Mouse (Mus musculus) limb, embryonic 10.5 days (tissue): ENCODE measurements at regions not wholly inside any gene's neighbourhood (a gene's known extent, or its start where the extent isn't known, plus 50 kb on each side); places are given as distances from the start of the nearest gene placed in this dataset.
A peak's percentile ranks its signal among the peaks of the same experiment; 100 is the strongest.

Source experiments
- DNase-seq: peaks from one replicate; pipeline ENCODE4 v3.0.0-alpha.2; 2017; ENCODE audit warnings: low spot score
- H3K27ac ChIP-seq: fragments of 300-500 bp; sonication (generic); 2 replicates; pipeline ENCODE4 v1.5.1; 2016; ENCODE audit warnings: mild to moderate bottlenecking
- H3K27me3 ChIP-seq: fragments of 300-500 bp; sonication (generic); 2 replicates; pipeline ENCODE4 v1.6.1; 2016; ENCODE audit warnings: low read depth, mild to moderate bottlenecking; ENCODE audit not compliant: poor library complexity, severe bottlenecking
- H3K36me3 ChIP-seq: fragments of 300-500 bp; sonication (generic); 2 replicates; pipeline ENCODE4 v1.6.1; 2016; ENCODE audit warnings: mild to moderate bottlenecking, moderate library complexity
- H3K4me1 ChIP-seq: fragments of 300-500 bp; sonication (generic); 2 replicates; pipeline ENCODE4 v1.6.1; 2016
- H3K4me3 ChIP-seq: fragments of 300-500 bp; sonication (generic); 2 replicates; pipeline ENCODE4 v1.5.1; 2016; ENCODE audit warnings: mild to moderate bottlenecking, moderate library complexity
- H3K9me3 ChIP-seq: fragments of 300-500 bp; sonication (generic); replicated peaks from 2 replicates; pipeline ENCODE4 v1.6.1; 2016; ENCODE audit warnings: mild to moderate bottlenecking
- WGBS: fragments of 180-500 bp; shearing (Covaris S2); methylation state at CpG from one replicate; pipeline ENCODE4 v1.1.7; 2016; 5-methylcytosine and 5-hydroxymethylcytosine counted together

GRCm38 (mm10) chr9:115390880-115391281, 80.7 kb upstream of the Stt3b start:
- Histone ChIP-seq H3K36me3 (no peaks in the 10 kb centered on the region), H3K4me1 (peaks cover 36% of the 10 kb centered on the region), H3K27ac (peak overlapping the region; percentile 53), H3K27me3 (no peaks in the 10 kb centered on the region), H3K9me3 (no peaks in the 10 kb centered on the region), H3K4me3 (peak overlapping the region; percentile 22; the same call in 1 of the 2 replicates)
- 18% methylated on average over 11 of the region's 11 CpGs for WGBS
- DNase-seq, result peak; percentile 68

GRCm38 (mm10) chr9:115395511-115395910, 85.3 kb upstream of the Stt3b start:
- DNase-seq, result no peak
- Histone ChIP-seq H3K9me3 (no peaks in the 10 kb centered on the region), H3K27ac (no peak overlapping the region), H3K4me3 (no peak overlapping the region), H3K27me3 (no peaks in the 10 kb centered on the region), H3K4me1 (peaks cover 26% of the 10 kb centered on the region), H3K36me3 (no peaks in the 10 kb centered on the region)
- WGBS, result 97% methylated on average over 8 of the region's 8 CpGs

GRCm38 (mm10) chr9:115400461-115400860, 90.2 kb upstream of the Stt3b start:
- Histone ChIP-seq H3K4me3 (no peak overlapping the region), H3K36me3 (no peaks in the 10 kb centered on the region), H3K9me3 (no peaks in the 10 kb centered on the region), H3K27me3 (no peaks in the 10 kb centered on the region), H3K27ac (no peak overlapping the region), H3K4me1 (peaks cover 18% of the 10 kb centered on the region)
- DNase-seq, result no peak
- WGBS, result 92% methylated on average over 6 of the region's 6 CpGs

- Histone ChIP-seq H3K27me3 (no peaks in the 10 kb centered on the region), H3K4me1 (peaks cover 18% of the 10 kb centered on the region), H3K9me3 (no peaks in the 10 kb centered on the region), H3K36me3 (no peaks in the 10 kb centered on the region), H3K27ac (peak overlapping the region; percentile 15; the same call in 1 of the 2 replicates), H3K4me3 (no peak overlapping the region)
- DNase-seq, result peak; percentile 85
- 47% methylated on average over 13 of the region's 13 CpGs for WGBS
These were observed 91.4 kb upstream of the Stt3b start for GRCm38 (mm10) chr9:115401405-115402151.

- Histone ChIP-seq H3K27me3 (no peaks in the 10 kb centered on the region), H3K36me3 (no peaks in the 10 kb centered on the region), H3K27ac (no peak overlapping the region), H3K4me1 (peaks cover 22% of the 10 kb centered on the region), H3K4me3 (no peak overlapping the region), H3K9me3 (no peaks in the 10 kb centered on the region)
- no peak for DNase-seq
- WGBS, result 52% methylated on average over 6 of the region's 6 CpGs
These were observed 92.4 kb upstream of the Stt3b start for GRCm38 (mm10) chr9:115402661-115403060.

- H3K9me3 ChIP-seq, result no peaks in the 10 kb centered on the region
- DNase-seq, result no peak
- H3K27ac ChIP-seq, result no peak overlapping the region
- 92% methylated on average over 7 of the region's 7 CpGs for WGBS
- no peak overlapping the region for H3K4me3 ChIP-seq
- no peaks in the 10 kb centered on the region for H3K27me3 ChIP-seq
- peaks cover 22% of the 10 kb centered on the region for H3K4me1 ChIP-seq
- no peaks in the 10 kb centered on the region for H3K36me3 ChIP-seq
These were observed 93.2 kb upstream of the Stt3b start for GRCm38 (mm10) chr9:115403354-115403968.

GRCm38 (mm10) chr9:115407901-115408470, 97.8 kb upstream of the Stt3b start:
- 95% methylated on average over 21 of the region's 21 CpGs for WGBS
- Histone ChIP-seq H3K36me3 (no peaks in the 10 kb centered on the region), H3K27ac (no peak overlapping the region), H3K9me3 (no peaks in the 10 kb centered on the region), H3K4me3 (no peak overlapping the region), H3K4me1 (peaks cover 15% of the 10 kb centered on the region; the same call in 1 of the 2 replicates), H3K27me3 (no peaks in the 10 kb centered on the region)
- DNase-seq, result no peak

GRCm38 (mm10) chr9:115408886-115409285, 98.7 kb upstream of the Stt3b start:
- H3K4me3 ChIP-seq, result no peak overlapping the region
- no peaks in the 10 kb centered on the region for H3K27me3 ChIP-seq
- H3K27ac ChIP-seq, result no peak overlapping the region
- peaks cover 15% of the 10 kb centered on the region; the same call in 1 of the 2 replicates for H3K4me1 ChIP-seq
- no peaks in the 10 kb centered on the region for H3K9me3 ChIP-seq
- 90% methylated on average over 6 of the region's 6 CpGs for WGBS
- no peak for DNase-seq
- no peaks in the 10 kb centered on the region for H3K36me3 ChIP-seq

- no peak overlapping the region for H3K27ac ChIP-seq
- DNase-seq, result no peak
- H3K27me3 ChIP-seq, result no peaks in the 10 kb centered on the region
- WGBS, result 93% methylated on average over 4 of the region's 4 CpGs
- H3K9me3 ChIP-seq, result no peaks in the 10 kb centered on the region
- H3K4me1 ChIP-seq, result peaks cover 9% of the 10 kb centered on the region; the same call in 1 of the 2 replicates
- no peaks in the 10 kb centered on the region for H3K36me3 ChIP-seq
- no peak overlapping the region for H3K4me3 ChIP-seq
These were observed 104.0 kb upstream of the Stt3b start for GRCm38 (mm10) chr9:115414190-115414589.

GRCm38 (mm10) chr9:115422786-115423185, 112.6 kb upstream of the Stt3b start:
- Histone ChIP-seq H3K27ac (no peak overlapping the region), H3K9me3 (no peaks in the 10 kb centered on the region; the same call in 1 of the 2 replicates), H3K4me3 (no peak overlapping the region), H3K27me3 (no peaks in the 10 kb centered on the region), H3K36me3 (no peaks in the 10 kb centered on the region), H3K4me1 (peaks cover 25% of the 10 kb centered on the region)
- 84% methylated on average over 7 of the region's 7 CpGs for WGBS
- DNase-seq, result no peak

GRCm38 (mm10) chr9:115426682-115427081, 116.5 kb upstream of the Stt3b start:
- Histone ChIP-seq H3K36me3 (no peaks in the 10 kb centered on the region), H3K4me1 (peaks cover 25% of the 10 kb centered on the region), H3K9me3 (no peaks in the 10 kb centered on the region), H3K4me3 (no peak overlapping the region), H3K27me3 (no peaks in the 10 kb centered on the region), H3K27ac (no peak overlapping the region)
- 95% methylated on average over 8 of the region's 8 CpGs for WGBS
- no peak for DNase-seq

- DNase-seq, result no peak
- whole genome bisulfite sequencing, result 83% methylated on average over 4 of the region's 4 CpGs
- H3K4me1 ChIP-seq, result peaks cover 2% of the 10 kb centered on the region; the same call in 1 of the 2 replicates
These were observed 120.0 kb upstream of the Stt3b start for GRCm38 (mm10) chr9:115430271-115430670.

GRCm38 (mm10) chr9:115434696-115435095, 124.5 kb upstream of the Stt3b start:
- no peak overlapping the region for H3K27ac ChIP-seq
- H3K36me3 ChIP-seq, result no peaks in the 10 kb centered on the region
- no peak overlapping the region for H3K4me3 ChIP-seq
- H3K4me1 ChIP-seq, result no peaks in the 10 kb centered on the region
- 60% methylated on average over 5 of the region's 5 CpGs for WGBS
- no peaks in the 10 kb centered on the region for H3K9me3 ChIP-seq
- DNase-seq, result no peak
- H3K27me3 ChIP-seq, result no peaks in the 10 kb centered on the region

More at GRCm38 (mm10) chr9:115430271-115430670, 120.0 kb upstream of the Stt3b start:
- Histone ChIP-seq H3K9me3 (no peaks in the 10 kb centered on the region), H3K4me3 (no peak overlapping the region), H3K36me3 (no peaks in the 10 kb centered on the region), H3K27ac (no peak overlapping the region), H3K27me3 (no peaks in the 10 kb centered on the region)
